Mouse (Mus musculus): ENCODE data around the gene Ccl19.
"Not testable (repeated sequence)": the region's sequence is repeated elsewhere in the genome, so short reads cannot be mapped to it uniquely, and the experiment has no call there.

Gene Ccl19

GRCm38 (mm10) chr4:42756477-42756876 lies at the start of gene Ccl19:
Gene Ccl19, minus strand, starts transcription at chr4:42756577.
- not testable (repeated sequence) for DNase-seq (ENCODE audit: low read depth, low spot score)

- DNase-seq (ENCODE audit: low read depth, low spot score): not testable (repeated sequence)
Observed at GRCm38 (mm10) chr4:42773893-42774292, 17.5 kb upstream of the Ccl19 start, which contains the start of gene Ccl21a. Gene Ccl21a, minus strand, starts transcription at chr4:42773993.

GRCm38 (mm10) chr4:42735245-42735644 lies 21.1 kb downstream of the Ccl19 start, which contains the start of gene 4930578G10Rik:
Gene 4930578G10Rik, plus strand, starts transcription at chr4:42735545.
- DNase-seq (ENCODE audit: low read depth, low spot score): not testable (repeated sequence)

Measured in ZHBTc4 (cell line).